Mouse (Mus musculus) embryonic fibroblast, embryonic 13.5 days (primary cell): ENCODE results near the gene Kynu.

Source experiments
- CTCF ChIP-seq: IDR thresholded peaks from 2 replicates; pipeline ENCODE4 v1.5.1; 2011; ENCODE audit warnings: mild to moderate bottlenecking, control low read depth, low read length, moderate library complexity, borderline replicate concordance; ENCODE audit not compliant: insufficient read depth
- POLR2A ChIP-seq: IDR thresholded peaks from 2 replicates; pipeline ENCODE4 v1.6.1; 2011; ENCODE audit warnings: low read depth, mild to moderate bottlenecking, control low read depth, low read length, moderate library complexity

DNA sequence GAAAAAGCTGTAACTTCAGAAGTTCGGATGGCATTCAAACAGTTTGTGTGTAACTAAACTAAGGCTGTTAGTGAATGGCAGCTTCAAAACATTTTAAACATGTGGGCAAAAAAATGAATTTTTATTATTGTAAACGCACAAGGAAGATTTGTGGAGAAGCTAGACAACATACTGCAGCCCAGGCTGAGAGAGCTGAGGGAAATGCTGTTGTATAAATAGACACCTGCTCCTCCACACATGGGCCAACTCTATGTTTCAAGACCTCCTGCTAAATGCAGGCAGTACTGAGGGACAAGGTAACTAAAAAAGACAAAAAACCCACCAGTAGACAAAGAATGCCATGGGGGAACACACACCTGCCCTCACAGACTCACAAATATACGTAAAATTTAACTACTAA is 140.5 kb downstream of the Kynu start:
- no peak for TF ChIP-seq CTCF
- no peak for TF ChIP-seq POLR2A
